Mouse (Mus musculus) lung, adult 2 months (tissue): ENCODE measurements at regions not wholly inside any gene's neighbourhood (a gene's known extent, or its start where the extent isn't known, plus 50 kb on each side); places are given as distances from the start of the nearest gene placed in this dataset.

Experiments used
- DNase-seq: peaks from one replicate; pipeline ENCODE4 v3.0.0; 2022
- H3K4me1 ChIP-seq: fragments of 200-500 bp; 2 replicates; pipeline ENCODE4 v1.6.1; 2011; ENCODE audit warnings: low read length; ENCODE audit not compliant: control insufficient read depth, insufficient read depth
- H3K4me3 ChIP-seq: fragments of 200-500 bp; replicated peaks from 2 replicates; pipeline ENCODE3; 2011; ENCODE audit warnings: low read depth, mild to moderate bottlenecking, control low read depth, low read length; ENCODE audit errors: extremely low read depth
- CTCF ChIP-seq: fragments of 200-500 bp; IDR thresholded peaks from 2 replicates; pipeline ENCODE4 v1.5.1; 2011; ENCODE audit warnings: mild to moderate bottlenecking, low read length, control low read depth; ENCODE audit not compliant: insufficient read depth
- POLR2A ChIP-seq: fragments of 200-500 bp; IDR thresholded peaks from 2 replicates; pipeline ENCODE4 v1.6.1; 2011; ENCODE audit warnings: low read depth, mild to moderate bottlenecking, control low read depth, low read length, borderline replicate concordance; ENCODE audit errors: extremely low read depth
- WGBS: fragments of 180-500 bp; shearing (Covaris S2); methylation state at CpG from one replicate; pipeline ENCODE4 v1.1.7; 2018; 5-methylcytosine and 5-hydroxymethylcytosine counted together

- no peak overlapping the region for H3K4me3 ChIP-seq
- WGBS, result 10% methylated on average over 1 of the region's 1 CpGs
- TF ChIP-seq CTCF, result no peak
- DNase-seq, result no peak
- no peaks in the 10 kb centered on the region for H3K4me1 ChIP-seq
Measured at GRCm38 (mm10) chr3:31405880-31406279, 95.7 kb upstream of the Slc7a14 start.

- 78% methylated on average over 2 of the region's 2 CpGs for WGBS
- Histone ChIP-seq H3K4me1 (no peaks in the 10 kb centered on the region), H3K4me3 (no peak overlapping the region)
- no peak for TF ChIP-seq POLR2A
- TF ChIP-seq CTCF, result no peak
- DNase-seq, result no peak
Measured at GRCm38 (mm10) chr3:31399136-31399535, 89.0 kb upstream of the Slc7a14 start.

- 77% methylated on average over 4 of the region's 4 CpGs for WGBS
- no peak for DNase-seq
- H3K4me3 ChIP-seq, result no peak overlapping the region
- no peaks in the 10 kb centered on the region for H3K4me1 ChIP-seq
- TF ChIP-seq CTCF, result no peak
- no peak for TF ChIP-seq POLR2A
Measured at GRCm38 (mm10) chr3:31394533-31394932, 84.4 kb upstream of the Slc7a14 start.

GRCm38 (mm10) chr3:31389955-31390354 is 79.8 kb upstream of the Slc7a14 start:
- H3K4me1 ChIP-seq, result no peaks in the 10 kb centered on the region
- no peak for DNase-seq
- H3K4me3 ChIP-seq, result no peak overlapping the region
- TF ChIP-seq CTCF, result no peak
- TF ChIP-seq POLR2A, result no peak
- 31% methylated on average over 2 of the region's 2 CpGs for WGBS

- no peak for DNase-seq
- TF ChIP-seq CTCF (no peak), POLR2A (no peak)
- no peaks in the 10 kb centered on the region for H3K4me1 ChIP-seq
- 63% methylated on average over 3 of the region's 3 CpGs for WGBS
- no peak overlapping the region for H3K4me3 ChIP-seq
Measured at GRCm38 (mm10) chr3:31375678-31376077, 65.5 kb upstream of the Slc7a14 start.

- no peak for TF ChIP-seq CTCF
- no peak for TF ChIP-seq POLR2A
- Histone ChIP-seq H3K4me1 (no peaks in the 10 kb centered on the region), H3K4me3 (no peak overlapping the region)
- DNase-seq, result no peak
Measured at GRCm38 (mm10) chr3:31374061-31374460, 63.9 kb upstream of the Slc7a14 start.

GRCm38 (mm10) chr3:31368259-31368658 is 58.1 kb upstream of the Slc7a14 start:
- 48% methylated on average over 2 of the region's 2 CpGs for WGBS
- no peaks in the 10 kb centered on the region for H3K4me1 ChIP-seq
- TF ChIP-seq POLR2A (no peak), CTCF (no peak)
- no peak for DNase-seq
- no peak overlapping the region for H3K4me3 ChIP-seq
